Mouse (Mus musculus) thymus, postnatal 4 days (tissue): ENCODE measurements around the gene Dnmt3a.

ENCODE experiments used
- DNase-seq: peaks from one replicate; pipeline ENCODE4 v3.0.0; 2021

Gene Dnmt3a

GRCm38 (mm10) chr12:3787541-3787940, 18.3 kb upstream of the Dnmt3a start:
- no peak for DNase-seq

- no peak for DNase-seq
These were observed 17.3 kb upstream of the Dnmt3a start for GRCm38 (mm10) chr12:3788421-3789051.

- peak; percentile 48 for DNase-seq
These were observed 16.1 kb upstream of the Dnmt3a start for GRCm38 (mm10) chr12:3789626-3790185.

GRCm38 (mm10) chr12:3791257-3791656, 14.6 kb upstream of the Dnmt3a start:
- no peak for DNase-seq

- DNase-seq, result peak; percentile 96
These were observed 14.1 kb upstream of the Dnmt3a start for GRCm38 (mm10) chr12:3791732-3792131.

GRCm38 (mm10) chr12:3792248-3792647, 13.6 kb upstream of the Dnmt3a start:
- DNase-seq, result no peak

GRCm38 (mm10) chr12:3795569-3795968, 10.2 kb upstream of the Dnmt3a start:
- DNase-seq, result no peak

GRCm38 (mm10) chr12:3799551-3799950, 6.3 kb upstream of the Dnmt3a start:
- no peak for DNase-seq

GRCm38 (mm10) chr12:3806271-3806684, 471 bp downstream of the Dnmt3a start:
- peak; percentile 93 for DNase-seq

- DNase-seq, result peak; percentile 84
These were observed 1.1 kb downstream of the Dnmt3a start for GRCm38 (mm10) chr12:3806703-3807547.

GRCm38 (mm10) chr12:3807548-3808395, 2.0 kb downstream of the Dnmt3a start:
- DNase-seq, result peak; percentile 83

GRCm38 (mm10) chr12:3808396-3808981, 2.7 kb downstream of the Dnmt3a start:
- no peak for DNase-seq

- no peak for DNase-seq
These were observed 3.8 kb downstream of the Dnmt3a start for GRCm38 (mm10) chr12:3809520-3810180.

- DNase-seq, result no peak
These were observed 4.6 kb downstream of the Dnmt3a start for GRCm38 (mm10) chr12:3810455-3810854.

GRCm38 (mm10) chr12:3811596-3811995, 5.8 kb downstream of the Dnmt3a start:
- DNase-seq, result no peak

GRCm38 (mm10) chr12:3812251-3812650, 6.4 kb downstream of the Dnmt3a start:
- DNase-seq, result no peak

- DNase-seq, result no peak
These were observed 7.3 kb downstream of the Dnmt3a start for GRCm38 (mm10) chr12:3813138-3813537.

- no peak for DNase-seq
These were observed 9.6 kb downstream of the Dnmt3a start for GRCm38 (mm10) chr12:3815386-3815785.

GRCm38 (mm10) chr12:3817033-3817432, 11.2 kb downstream of the Dnmt3a start:
- DNase-seq, result peak; percentile 58

- no peak for DNase-seq
These were observed 11.8 kb downstream of the Dnmt3a start for GRCm38 (mm10) chr12:3817566-3817965.

GRCm38 (mm10) chr12:3819899-3820298, 14.1 kb downstream of the Dnmt3a start:
- no peak for DNase-seq

GRCm38 (mm10) chr12:3823408-3823807, 17.6 kb downstream of the Dnmt3a start:
- no peak for DNase-seq
